ENCODE assay signal across 9 mouse cellular contexts in the genomic region with DNA sequence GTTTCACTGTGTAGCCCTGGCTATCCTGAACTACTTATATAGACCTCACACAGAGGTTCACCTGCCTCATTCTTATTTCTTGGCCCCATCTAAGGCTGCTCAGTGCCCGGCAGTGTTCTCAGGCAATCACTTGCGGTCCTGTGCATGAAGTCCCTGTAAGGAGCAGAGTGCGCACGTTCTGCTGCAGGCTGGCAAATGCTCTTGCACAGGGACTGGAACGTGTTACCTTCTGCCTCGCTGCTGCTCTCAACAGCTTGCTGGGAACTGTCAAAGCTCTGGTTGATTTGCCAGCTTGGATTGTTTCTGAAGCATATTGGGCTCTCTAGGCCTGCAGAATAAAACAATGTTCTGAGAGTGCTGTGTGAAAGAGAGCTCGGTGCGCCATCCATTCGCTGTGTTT. TPM values are rescaled to one million over a fixed set of nuclear protein-coding genes. Genes with fewer than 3 reads are reported as not detected.
A peak's percentile ranks its signal among the peaks of the same experiment; 100 is the strongest.
DNase-seq lines count a peak whose midpoint lies in the region; ATAC-seq lines count a peak whose summit lies in the region.
"Had no signal": no experiment of that assay in that cellular context is flagged by ENCODE, and none has a peak within 500 bp of the region (broad histone marks: within the 10 kb centered on the region; RNA-seq: fewer than 3 reads in every experiment).

No protein-coding gene starts in this region.

- no peak overlapping the region for H3K4me2 ChIP-seq in heart, embryonic 12.5 days

- H3K4me1 ChIP-seq in heart, embryonic 12.5 days (replicated peaks): peaks cover 21% of the 10 kb centered on the region

- ATAC-seq in heart, embryonic 12.5 days (ENCODE audit: insufficient number of reproducible peaks, low FRiP score): no peak; the same call in 1 of the 2 replicates

- no peak overlapping the region for H3K4me3 ChIP-seq in heart, embryonic 12.5 days

- H3K9me3 ChIP-seq in heart, embryonic 12.5 days (replicated peaks): no peaks in the 10 kb centered on the region

- peak; percentile 22 to 28 for DNase-seq in heart, adult 9 months (ENCODE audit: low spot score in 2 of 2)
- DNase-seq in heart, postnatal 4 days: no peak
- peak; percentile 67 for DNase-seq in cerebellum, adult 11-12 months
- peak; percentile 38 to 46 for DNase-seq in left cerebral cortex, postnatal 25 days (ENCODE audit: low spot score in 2 of 2)
- DNase-seq in retina, postnatal 1 day: no peak
- no peak for DNase-seq in urinary bladder, postnatal 14 days (ENCODE audit: low spot score)
- DNase-seq in thymus, postnatal 4 days: no peak
- DNase-seq: gastrocnemius, postnatal 14 days had no signal

- 0 out of 2 replicates have a peak overlapping the region, but pooled peaks have one; percentile 34 for H3K9ac ChIP-seq in heart, embryonic 12.5 days

- H3K27ac ChIP-seq in heart, embryonic 12.5 days (ENCODE audit: poor library complexity, severe bottlenecking): no peak overlapping the region

- intact Hi-C loops in left cerebral cortex, postnatal 25 days (cut with DNase I): no loop called here

- 69% methylated on average over 9 of the region's 9 CpGs for WGBS in heart, embryonic 12.5 days

- H3K36me3 ChIP-seq in heart, embryonic 12.5 days: peaks cover 11% of the 10 kb centered on the region

- H3K27me3 ChIP-seq in heart, embryonic 12.5 days (replicated peaks): no peaks in the 10 kb centered on the region

RNA-seq across cellular contexts. Expression of gene Vcl, which starts 41.7 kb away (rescaled TPM):
- total RNA-seq in heart, postnatal 4 days (2021): 100 to 1,000 TPM; 200 to 201 TPM
- polyA plus RNA-seq in heart, embryonic 12.5 days (2016; fragmentation: Nextera tagmentation; extraction: Ambion mirVana): 108 and 115 TPM in 2 replicates
- total RNA-seq in left cerebral cortex, postnatal 25 days (2021): 10 to 100 TPM; 24.0 to 24.7 TPM

Comparison
In these comparisons a context has a peak if more than half of its experiments do, and no peak if none do; other contexts are left out.
1. DNase-seq: peak in heart, adult 9 months (2 of 2), cerebellum, adult 11-12 months (single experiment) and left cerebral cortex, postnatal 25 days (2 of 2); none in heart, postnatal 4 days (single experiment), retina, postnatal 1 day (single experiment), urinary bladder, postnatal 14 days (single experiment) and thymus, postnatal 4 days (single experiment).
2. RNA of gene Vcl, which starts 41.7 kb away (total RNA-seq): 200 to 201 TPM in heart, postnatal 4 days; 24.0 to 24.7 TPM in left cerebral cortex, postnatal 25 days; every median in the first group is over 4 times any median in the second.